Mouse (Mus musculus) left cerebral cortex, adult 18-20 months (tissue): ENCODE results near the gene B4galnt1. TPM values are rescaled to one million over a fixed set of nuclear protein-coding genes. Genes with fewer than 3 reads are reported as not detected.
A peak's percentile ranks its signal among the peaks of the same experiment; 100 is the strongest.
"Not testable (repeated sequence)": the region's sequence is repeated elsewhere in the genome, so short reads cannot be mapped to it uniquely, and the experiment has no call there.

Source experiments
- DNase-seq, 2 experiments: peaks; one replicate each; pipeline ENCODE4 v3.0.0; 2021 to 2022; ENCODE audit warnings: low spot score in 2 of 2, mixed read lengths in 1 of 2
- total RNA-seq, 2 experiments: library from RNA; stranded (reverse); gene quantifications; 2 replicates each; pipeline ENCODE4 v1.2.3; 2021

Gene B4galnt1
- total RNA-seq, 2 experiments from 2014 or later, result 119 to 130 TPM

- no peak for DNase-seq
Measured at GRCm38 (mm10) chr10:127140971-127141370, 24.1 kb upstream of the B4galnt1 start.

- DNase-seq, result no peak
Measured at GRCm38 (mm10) chr10:127141500-127141899, 23.5 kb upstream of the B4galnt1 start.

GRCm38 (mm10) chr10:127143228-127143627 lies 21.8 kb upstream of the B4galnt1 start:
- DNase-seq, result no peak

GRCm38 (mm10) chr10:127144536-127144935 lies 20.5 kb upstream of the B4galnt1 start:
- no peak for DNase-seq

- no peak for DNase-seq
Measured at GRCm38 (mm10) chr10:127145303-127145702, 19.7 kb upstream of the B4galnt1 start.

DNA sequence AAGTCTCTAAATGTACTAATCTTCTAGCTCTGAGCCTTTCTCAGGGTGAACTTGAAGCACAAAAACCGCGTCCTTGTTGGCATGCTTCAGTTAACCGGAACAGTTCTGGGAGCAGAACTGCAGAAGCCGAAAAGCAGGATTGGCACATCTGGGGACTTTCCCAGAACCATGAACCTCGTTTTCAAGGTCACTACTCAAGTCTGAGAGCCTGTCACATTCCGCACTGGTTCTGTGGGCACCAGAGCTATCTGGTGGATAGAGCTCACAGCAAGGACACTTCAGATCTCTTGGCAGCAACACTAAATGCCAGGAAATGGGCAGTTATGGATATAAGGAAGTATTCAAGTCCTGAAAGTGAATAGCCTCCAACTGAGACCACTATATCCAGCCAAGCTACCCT lies 17.9 kb upstream of the B4galnt1 start:
- no peak for DNase-seq

DNA sequence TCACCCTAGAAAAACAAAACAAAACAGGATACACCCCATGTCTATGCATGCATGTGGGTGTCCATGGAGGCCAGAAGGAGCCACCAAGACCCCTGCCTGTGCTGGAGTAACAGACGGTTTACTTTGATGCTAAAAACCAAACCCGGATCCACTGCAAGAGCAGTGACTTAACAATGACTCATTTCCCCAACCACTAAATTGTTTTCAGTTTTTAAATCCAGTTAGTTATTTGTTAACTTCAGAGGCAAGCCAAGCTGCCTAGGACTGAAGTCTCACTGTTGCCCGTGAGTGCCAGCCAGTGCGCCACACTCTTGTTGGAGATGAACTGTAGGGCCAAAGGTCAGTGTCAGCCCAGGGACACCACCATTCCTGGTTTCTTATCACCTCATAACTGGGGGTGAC lies 14.6 kb upstream of the B4galnt1 start:
- no peak for DNase-seq

- not testable (repeated sequence) for DNase-seq
Measured at GRCm38 (mm10) chr10:127151233-127151632, 13.8 kb upstream of the B4galnt1 start.

GRCm38 (mm10) chr10:127152556-127152955 lies 12.5 kb upstream of the B4galnt1 start:
- not testable (repeated sequence) for DNase-seq

DNA sequence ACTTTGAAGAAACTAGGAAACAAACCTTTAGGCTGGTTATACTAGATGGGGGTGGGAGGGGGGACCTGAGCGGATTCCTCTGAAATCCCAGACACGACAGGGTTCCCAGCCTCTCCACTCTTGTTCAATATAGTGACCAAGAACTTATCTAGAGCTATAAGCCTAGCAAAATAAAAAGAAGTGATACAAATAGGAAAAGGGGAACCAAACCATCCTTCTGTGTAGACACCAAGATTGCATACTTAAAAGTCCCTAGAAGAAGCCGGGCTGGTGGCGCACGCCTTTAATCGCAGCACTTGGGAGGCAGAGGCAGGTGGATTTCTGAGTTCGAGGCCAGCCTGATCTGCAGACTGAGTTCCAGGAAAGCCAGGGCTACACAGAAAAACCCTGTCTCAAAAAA lies 11.7 kb upstream of the B4galnt1 start:
- DNase-seq, result no peak

GRCm38 (mm10) chr10:127154241-127154640 lies 10.8 kb upstream of the B4galnt1 start:
- no peak for DNase-seq

- no peak for DNase-seq
Measured at GRCm38 (mm10) chr10:127154652-127155051, 10.4 kb upstream of the B4galnt1 start.

DNA sequence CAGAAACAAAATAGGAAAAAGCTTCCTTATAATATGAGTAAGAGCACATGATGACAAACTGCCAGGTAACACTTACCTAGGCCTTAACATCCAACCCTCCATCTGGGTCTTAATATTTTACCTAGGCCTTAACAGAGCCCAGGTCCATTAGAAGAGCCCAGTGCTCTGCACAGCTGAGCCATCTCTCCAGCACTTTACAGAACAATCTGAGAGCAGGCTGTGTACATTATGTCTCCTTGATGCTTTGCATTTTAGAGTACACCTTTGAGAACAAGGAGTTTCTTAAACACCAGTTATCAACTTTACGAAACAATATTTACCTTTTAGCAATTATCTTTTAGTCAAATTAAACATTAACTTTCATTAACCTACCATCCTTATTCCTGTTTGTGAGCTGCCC lies 8.9 kb upstream of the B4galnt1 start:
- no peak for DNase-seq

GRCm38 (mm10) chr10:127156511-127156910 lies 8.5 kb upstream of the B4galnt1 start:
- DNase-seq, result no peak

DNA sequence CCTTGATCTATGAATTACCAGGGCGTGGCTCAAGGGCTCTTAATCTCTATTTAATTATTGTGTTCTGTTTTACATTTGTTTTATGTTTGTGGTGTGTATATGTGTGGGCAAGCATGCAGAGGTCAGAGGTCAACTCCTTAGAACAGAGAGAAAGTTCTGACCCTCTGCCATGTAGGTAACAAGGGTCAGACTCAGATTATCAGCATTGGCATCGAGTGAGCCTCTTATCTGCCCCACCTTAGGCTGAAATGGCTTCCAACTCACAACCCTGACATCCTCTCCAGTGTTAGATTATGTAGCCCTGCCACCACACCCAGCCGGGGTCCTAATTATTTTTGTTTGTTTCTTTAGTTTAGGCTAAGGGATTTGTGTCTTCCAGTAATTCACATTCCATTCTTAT lies 6.6 kb upstream of the B4galnt1 start:
- no peak for DNase-seq

GRCm38 (mm10) chr10:127160081-127160480 lies 4.9 kb upstream of the B4galnt1 start:
- peak in 1 of 2 experiments; percentile 42 for DNase-seq

- DNase-seq, result no peak
Measured at GRCm38 (mm10) chr10:127160728-127161127, 4.3 kb upstream of the B4galnt1 start.

GRCm38 (mm10) chr10:127162771-127163261 lies 2.2 kb upstream of the B4galnt1 start:
- DNase-seq, result not testable (repeated sequence)

- no peak for DNase-seq
Measured at GRCm38 (mm10) chr10:127164190-127164589, 835 bp upstream of the B4galnt1 start.

DNA sequence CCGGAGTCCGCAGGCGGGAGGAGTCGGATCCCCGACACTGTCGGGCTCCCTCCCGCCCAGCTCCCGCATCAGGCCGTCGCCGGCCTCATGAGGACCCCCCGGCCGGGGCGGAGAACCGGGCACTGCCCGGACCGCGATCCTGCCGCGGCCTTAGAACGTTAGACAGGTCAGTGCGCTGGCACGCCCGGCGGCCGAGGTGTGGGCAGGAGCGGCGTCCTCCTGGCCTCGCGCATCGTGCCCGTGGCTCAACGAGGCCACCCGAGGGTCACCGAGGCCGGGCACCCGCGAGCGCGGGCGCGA lies 279 bp downstream of the B4galnt1 start:
- no peak for DNase-seq

GRCm38 (mm10) chr10:127165654-127166403 lies 804 bp downstream of the B4galnt1 start:
- peak in 1 of 2 experiments; percentile 30 for DNase-seq

DNA sequence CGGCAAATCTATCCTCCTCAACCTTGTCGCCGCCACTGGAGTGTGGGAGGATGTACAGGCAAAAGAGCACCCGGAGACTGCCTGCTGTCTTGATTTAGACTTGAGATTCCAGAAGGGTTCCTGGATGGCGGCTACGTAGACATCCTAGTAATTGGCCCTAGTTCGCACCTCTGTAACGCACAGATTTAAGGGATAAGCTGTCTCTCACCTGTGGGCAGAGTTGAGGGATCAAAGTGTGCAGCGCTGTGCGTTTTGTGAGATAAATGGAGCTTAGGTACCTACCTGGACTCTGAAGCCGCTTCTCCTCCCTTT lies 1.3 kb downstream of the B4galnt1 start:
- DNase-seq, result no peak
